ENCODE assay signal across 18 mouse cellular contexts in genomic region chr3:133176033-133176750, GRCm38 (mm10). TPM values are rescaled to one million over a fixed set of nuclear protein-coding genes. Genes with fewer than 3 reads are reported as not detected.
"Had no signal": no experiment of that assay in that cellular context is flagged by ENCODE, and none has a peak within 500 bp of the region (broad histone marks: within the 10 kb centered on the region; RNA-seq: fewer than 3 reads in every experiment).

No protein-coding gene starts in this region.

- H3K4me2 ChIP-seq: liver, embryonic 11.5 days; liver, embryonic 15.5 days had no signal

- H3K9ac ChIP-seq: liver, embryonic 15.5 days had no signal

- H3K4me1 ChIP-seq: limb, embryonic 10.5 days; liver, embryonic 15.5 days; midbrain, embryonic 10.5 days had no signal

- H3K27ac ChIP-seq: kidney, postnatal 0 days; left cerebral cortex, adult 2 months; limb, embryonic 10.5 days; liver, embryonic 15.5 days; midbrain, embryonic 10.5 days had no signal

- DNase-seq: kidney, adult 11 months; kidney, adult 9 months; kidney, postnatal 36 days; lung, adult 2 months; lung, postnatal 4 days; midbrain, embryonic 14.5 days; retina, postnatal 1 day; right cerebral cortex, postnatal 4 days; thymus, postnatal 36 days had no signal

- H3K27me3 ChIP-seq: liver, embryonic 15.5 days had no signal

- H3K36me3 ChIP-seq: limb, embryonic 10.5 days; liver, embryonic 15.5 days; midbrain, embryonic 10.5 days had no signal

- ATAC-seq: lung, postnatal 0 days had no signal

- H3K4me3 ChIP-seq: left cerebral cortex, adult 2 months; limb, embryonic 10.5 days; liver, embryonic 15.5 days; midbrain, embryonic 10.5 days; myocyte had no signal

- H3K9me3 ChIP-seq: limb, embryonic 10.5 days; liver, embryonic 15.5 days; midbrain, embryonic 10.5 days had no signal

RNA-seq across cellular contexts. Expression of gene Arhgef38, which starts 58.6 kb away (rescaled TPM):
- polyA plus RNA-seq: limb, embryonic 10.5 days; liver, embryonic 11.5 days; liver, embryonic 15.5 days; midbrain, embryonic 10.5 days; myocyte; spleen, adult 2 months had no signal
